Mouse (Mus musculus): ENCODE results near the gene Il25.

GRCm38 (mm10) chr14:54955481-54955880, 23.0 kb downstream of the Il25 start:
- TF ChIP-seq CTCF (IDR thresholded peaks at IDR 0.05; ENCODE audit: low read depth) (no peak), EP300 (IDR thresholded peaks at IDR 0.05; ENCODE audit: low read depth) (no peak)

Measured in liver, postnatal 0 days (tissue).